Mouse (Mus musculus) E14TG2a.4 (cell line): Measurements from ENCODE around the gene Ugt1a7c.

ENCODE experiments used
- CTCF ChIP-seq: conservative IDR thresholded peaks from 2 replicates; pipeline ENCODE4 v1.5.1; 2014; ENCODE audit warnings: low read length
- NANOG ChIP-seq: IDR thresholded peaks from 2 replicates; pipeline ENCODE4 v1.6.1; 2014; ENCODE audit warnings: borderline replicate concordance, low read length, mixed read lengths
- POU5F1 ChIP-seq: IDR thresholded peaks from 2 replicates; pipeline ENCODE4 v1.6.1; 2014; ENCODE audit warnings: low read length, borderline replicate concordance

DNA sequence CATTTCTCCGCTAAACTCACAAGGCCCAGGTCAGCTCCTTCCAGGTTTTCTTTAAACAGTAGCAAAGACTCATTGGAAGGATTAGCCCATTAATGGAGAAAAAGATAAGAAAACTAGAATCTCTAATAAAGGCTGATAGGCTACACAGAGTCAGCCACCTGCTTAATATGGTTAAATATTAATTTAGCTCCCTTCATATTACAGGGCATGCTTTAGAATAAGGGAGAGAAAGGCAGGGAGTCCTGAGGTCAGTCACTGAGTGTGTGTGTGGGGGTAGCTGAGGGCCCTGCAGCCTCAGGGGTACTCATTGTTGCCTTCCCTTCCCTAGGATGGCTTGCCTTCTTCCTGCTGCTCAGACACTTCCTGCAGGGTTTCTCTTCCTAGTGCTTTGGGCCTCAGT, 43.3 kb downstream of the Ugt1a7c start:
- TF ChIP-seq CTCF (no peak), POU5F1 (no peak), NANOG (no peak)
